15 mouse cellular contexts compared by ENCODE assay signal in genomic region chr16:33307761-33308160, GRCm38 (mm10). TPM values are rescaled to one million over a fixed set of nuclear protein-coding genes. Genes with fewer than 3 reads are reported as not detected.
A peak's percentile ranks its signal among the peaks of the same experiment; 100 is the strongest.
DNase-seq lines count a peak whose midpoint lies in the region; ATAC-seq and TF ChIP-seq lines count a peak whose summit lies in the region.
"Had no signal": no experiment of that assay in that cellular context is flagged by ENCODE, and none has a peak within 500 bp of the region (broad histone marks: within the 10 kb centered on the region; RNA-seq: fewer than 3 reads in every experiment).

No protein-coding gene starts in this region.

- no peak for TF ChIP-seq CTCF in liver, adult 2 months (IDR thresholded peaks at IDR 0.05; ENCODE audit: low read depth, low read length)
- no peak for TF ChIP-seq CTCF in lung, adult 2 months (IDR thresholded peaks at IDR 0.05; ENCODE audit: insufficient read depth, low read length)

- no peak for ATAC-seq in liver, embryonic 11.5 days (replicated peaks; ENCODE audit: low FRiP score)
- 0 out of 2 replicates have a peak, but pooled peaks have one; percentile 31 for ATAC-seq in embryonic facial prominence, embryonic 11.5 days (replicated peaks; ENCODE audit: insufficient number of reproducible peaks, low FRiP score, low TSS enrichment, low read depth)
- ATAC-seq: intestine, postnatal 0 days had no signal

- peaks cover 16% of the 10 kb centered on the region; the same call in 1 of the 2 replicates for H3K4me1 ChIP-seq in liver, adult 2 months (ENCODE audit: control insufficient read depth, insufficient read depth, low read length)
- no peaks in the 10 kb centered on the region for H3K4me1 ChIP-seq in liver, embryonic 11.5 days (replicated peaks; ENCODE audit: control insufficient read depth, insufficient read depth, low read length)
- H3K4me1 ChIP-seq in embryonic facial prominence, embryonic 11.5 days (ENCODE audit: control insufficient read depth, insufficient read depth, low read length), result no peaks in the 10 kb centered on the region
- H3K4me1 ChIP-seq in lung, adult 2 months (ENCODE audit: control insufficient read depth, insufficient read depth, low read length), result no peaks in the 10 kb centered on the region; the same call in 1 of the 2 replicates
- H3K4me1 ChIP-seq: heart, embryonic 15.5 days; limb, embryonic 15.5 days; stomach, embryonic 15.5 days had no signal

- no peak for TF ChIP-seq POLR2A in liver, adult 2 months (IDR thresholded peaks at IDR 0.05; ENCODE audit: extremely low read depth, insufficient read depth, low read length)
- no peak for TF ChIP-seq POLR2A in lung, adult 2 months (IDR thresholded peaks at IDR 0.05; ENCODE audit: borderline replicate concordance, extremely low read depth, low read depth, low read length)

- no peaks in the 10 kb centered on the region for H3K79me2 ChIP-seq in liver, adult 2 months (ENCODE audit: control insufficient read depth, insufficient read depth, low read length)

- 24% methylated on average over 7 of the region's 7 CpGs for WGBS in liver, adult 2 months
- WGBS in liver, embryonic 11.5 days, result 83% methylated on average over 7 of the region's 7 CpGs
- WGBS in embryonic facial prominence, embryonic 11.5 days, result 87% methylated on average over 7 of the region's 7 CpGs
- WGBS in lung, adult 2 months, result 67% methylated on average over 7 of the region's 7 CpGs

- peak; percentile 10 to 40 for DNase-seq in cerebellum, postnatal 25 days
- no peak for DNase-seq in cerebellum, adult 18-20 months
- DNase-seq in liver, adult 2 months (ENCODE audit: extremely low read depth, low read depth, low spot score), result peak; percentile 74
- no peak for DNase-seq in liver, embryonic 11.5 days (ENCODE audit: low spot score)
- DNase-seq in embryonic facial prominence, embryonic 11.5 days (ENCODE audit: low spot score), result no peak
- DNase-seq in lung, adult 2 months, result peak; percentile 18
- no peak for DNase-seq in spleen, postnatal 36 days (ENCODE audit: low spot score in 2 of 2)
- DNase-seq in embryo, embryonic 10 days (ENCODE audit: low spot score), result no peak
- DNase-seq: adrenal gland, adult 8-10 months; embryo, embryonic 11 days had no signal

- H3K27me3 ChIP-seq in liver, adult 2 months (ENCODE audit: control insufficient read depth, insufficient read depth, low read length), result no peaks in the 10 kb centered on the region
- H3K27me3 ChIP-seq in liver, embryonic 11.5 days (replicated peaks; ENCODE audit: control insufficient read depth, insufficient read depth, low read length), result no peaks in the 10 kb centered on the region
- no peaks in the 10 kb centered on the region for H3K27me3 ChIP-seq in embryonic facial prominence, embryonic 11.5 days (ENCODE audit: control insufficient read depth, insufficient read depth, low read length)
- H3K27me3 ChIP-seq: heart, embryonic 15.5 days; hindbrain, embryonic 13.5 days; limb, embryonic 15.5 days; stomach, embryonic 15.5 days had no signal

- H3K9ac ChIP-seq in liver, adult 2 months (ENCODE audit: low read depth, low read length), result no peak overlapping the region
- no peak overlapping the region for H3K9ac ChIP-seq in liver, embryonic 11.5 days (ENCODE audit: low read depth, low read length)
- H3K9ac ChIP-seq in embryonic facial prominence, embryonic 11.5 days (replicated peaks; ENCODE audit: low read length), result no peak overlapping the region
- H3K9ac ChIP-seq: heart, embryonic 15.5 days; hindbrain, embryonic 13.5 days; limb, embryonic 15.5 days; stomach, embryonic 15.5 days had no signal

- peak overlapping the region; percentile 56 for H3K27ac ChIP-seq in liver, adult 2 months (replicated peaks; ENCODE audit: insufficient read depth, low read depth, low read length)
- H3K27ac ChIP-seq in liver, embryonic 11.5 days (ENCODE audit: low read depth, low read length), result no peak overlapping the region
- H3K27ac ChIP-seq in embryonic facial prominence, embryonic 11.5 days (replicated peaks; ENCODE audit: low read depth, low read length), result no peak overlapping the region
- H3K27ac ChIP-seq: heart, embryonic 15.5 days; hindbrain, embryonic 13.5 days; limb, embryonic 15.5 days; stomach, embryonic 15.5 days had no signal

- H3K4me2 ChIP-seq in liver, embryonic 11.5 days, result no peak overlapping the region
- no peak overlapping the region for H3K4me2 ChIP-seq in embryonic facial prominence, embryonic 11.5 days (ENCODE audit: low read depth, low read length)
- H3K4me2 ChIP-seq: heart, embryonic 15.5 days; hindbrain, embryonic 13.5 days; limb, embryonic 15.5 days; stomach, embryonic 15.5 days had no signal

- H3K9me3 ChIP-seq in liver, embryonic 11.5 days (ENCODE audit: control insufficient read depth, low read length), result no peaks in the 10 kb centered on the region
- no peaks in the 10 kb centered on the region for H3K9me3 ChIP-seq in embryonic facial prominence, embryonic 11.5 days (replicated peaks; ENCODE audit: control insufficient read depth, low read length)
- H3K9me3 ChIP-seq: heart, embryonic 15.5 days; hindbrain, embryonic 13.5 days; limb, embryonic 15.5 days; stomach, embryonic 15.5 days had no signal

- H3K4me3 ChIP-seq in liver, adult 2 months (ENCODE audit: insufficient read depth, low read depth, low read length), result no peak overlapping the region
- no peak overlapping the region for H3K4me3 ChIP-seq in liver, embryonic 11.5 days (ENCODE audit: low read depth, low read length)
- H3K4me3 ChIP-seq in embryonic facial prominence, embryonic 11.5 days (ENCODE audit: low read depth, low read length), result no peak overlapping the region
- no peak overlapping the region for H3K4me3 ChIP-seq in lung, adult 2 months (replicated peaks; ENCODE audit: extremely low read depth, low read depth, low read length)
- H3K4me3 ChIP-seq: heart, embryonic 15.5 days; hindbrain, embryonic 13.5 days; limb, embryonic 15.5 days; stomach, embryonic 15.5 days had no signal

- no peaks in the 10 kb centered on the region for H3K36me3 ChIP-seq in liver, adult 2 months (ENCODE audit: control insufficient read depth, insufficient read depth, low read length)
- H3K36me3 ChIP-seq in liver, embryonic 11.5 days (ENCODE audit: control insufficient read depth, insufficient read depth, low read length), result no peaks in the 10 kb centered on the region
- H3K36me3 ChIP-seq in embryonic facial prominence, embryonic 11.5 days (replicated peaks; ENCODE audit: control insufficient read depth, insufficient read depth, low read depth, low read length), result no peaks in the 10 kb centered on the region
- H3K36me3 ChIP-seq: stomach, embryonic 15.5 days had no signal

RNA-seq across cellular contexts. Expression of gene Snx4, which starts 56.5 kb away (rescaled TPM):
- 26.4 and 28.9 TPM in 2 replicates for total RNA-seq in liver, adult 2 months (2014; rRNA removed)
- 5.8 and 6.0 TPM in 2 replicates for polyA plus RNA-seq in liver, adult 2 months (2012; rRNA removed)
- 57.8 and 63.5 TPM in 2 replicates for polyA plus RNA-seq in liver, embryonic 11.5 days (2014; fragmentation: Nextera tagmentation; extraction: Ambion mirVana)
- polyA plus RNA-seq in embryonic facial prominence, embryonic 11.5 days (2014; fragmentation: Nextera tagmentation; extraction: Ambion mirVana), result 86.5 and 88.7 TPM in 2 replicates
- polyA plus RNA-seq in lung, adult 2 months (2012; rRNA removed), result 13.5 and 25.3 TPM in 2 replicates

Comparison
In these comparisons a context has a peak if more than half of its experiments do, and no peak if none do; other contexts are left out.
1. DNase-seq: peak in cerebellum, postnatal 25 days (2 of 2), liver, adult 2 months (single experiment) and lung, adult 2 months (single experiment); none in cerebellum, adult 18-20 months (0 of 2), liver, embryonic 11.5 days (single experiment), embryonic facial prominence, embryonic 11.5 days (single experiment), spleen, postnatal 36 days (0 of 2) and embryo, embryonic 10 days (single experiment).